Mouse (Mus musculus): ENCODE data around the gene Prss2. TPM values are rescaled to one million over a fixed set of nuclear protein-coding genes. Genes with fewer than 3 reads are reported as not detected.
"Not testable (repeated sequence)": the region's sequence is repeated elsewhere in the genome, so short reads cannot be mapped to it uniquely, and the experiment has no call there.

The Prss2 gene
- polyA plus RNA-seq, 1 experiment from 2014 or later: not detected

GRCm38 (mm10) chr6:41559331-41559730 is 37.7 kb downstream of the Prss2 start:
- WGBS: 44% methylated on average over 3 of the region's 3 CpGs
- H3K4me1 ChIP-seq: no peaks in the 10 kb centered on the region

GRCm38 (mm10) chr6:41560273-41560672 is 38.7 kb downstream of the Prss2 start:
- H3K9ac ChIP-seq: no peak overlapping the region
- H3K27me3 ChIP-seq: no peaks in the 10 kb centered on the region
- H3K27ac ChIP-seq: no peak overlapping the region
- H3K36me3 ChIP-seq: no peaks in the 10 kb centered on the region
- ATAC-seq (ENCODE audit: low FRiP score, low read depth): no peak
- WGBS: 85% methylated on average over 2 of the region's 2 CpGs
- no peaks in the 10 kb centered on the region for H3K9me3 ChIP-seq
- H3K4me3 ChIP-seq: no peak overlapping the region
- no peak overlapping the region for H3K4me2 ChIP-seq (replicated peaks)
- no peaks in the 10 kb centered on the region for H3K4me1 ChIP-seq

More at GRCm38 (mm10) chr6:41559331-41559730, 37.7 kb downstream of the Prss2 start:
- no peaks in the 10 kb centered on the region for H3K9me3 ChIP-seq
- H3K27ac ChIP-seq: no peak overlapping the region
- no peak for ATAC-seq (ENCODE audit: low FRiP score, low read depth)
- H3K27me3 ChIP-seq: no peaks in the 10 kb centered on the region
- no peak overlapping the region for H3K9ac ChIP-seq
- no peaks in the 10 kb centered on the region for H3K36me3 ChIP-seq
- H3K4me2 ChIP-seq (replicated peaks): no peak overlapping the region
- H3K4me3 ChIP-seq: no peak overlapping the region

- Histone ChIP-seq H3K9ac (no peak overlapping the region), H3K27me3 (no peaks in the 10 kb centered on the region), H3K4me3 (peak overlapping the region; percentile 28), H3K4me1 (no peaks in the 10 kb centered on the region), H3K27ac (no peak overlapping the region), H3K9me3 (no peaks in the 10 kb centered on the region), H3K4me2 (replicated peaks) (peak overlapping the region; percentile 23; the same call in 1 of the 2 replicates), H3K36me3 (no peaks in the 10 kb centered on the region)
- 85% methylated on average over 4 of the region's 4 CpGs for WGBS
- ATAC-seq (ENCODE audit: low FRiP score, low read depth): no peak
Observed at GRCm38 (mm10) chr6:41562598-41562997, 41.0 kb downstream of the Prss2 start.

GRCm38 (mm10) chr6:41563104-41563951 is 41.7 kb downstream of the Prss2 start:
- peak overlapping the region; percentile 28; the same call in 1 of the 2 replicates for H3K4me3 ChIP-seq
- H3K4me1 ChIP-seq; H3K27me3 ChIP-seq; H3K9me3 ChIP-seq; H3K27ac ChIP-seq; H3K36me3 ChIP-seq; H3K9ac ChIP-seq; ATAC-seq (ENCODE audit: low FRiP score, low read depth): not testable (repeated sequence)
- WGBS: 62% methylated on average over 6 of the region's 23 CpGs
- 0 out of 2 replicates have a peak overlapping the region, but pooled peaks have one; percentile 14 for H3K4me2 ChIP-seq (replicated peaks)

GRCm38 (mm10) chr6:41565261-41565660 is 43.7 kb downstream of the Prss2 start:
- no peak overlapping the region for H3K4me3 ChIP-seq

GRCm38 (mm10) chr6:41566965-41567364 is 45.4 kb downstream of the Prss2 start:
- 83% methylated on average over 4 of the region's 4 CpGs for WGBS
- Histone ChIP-seq H3K27me3 (no peaks in the 10 kb centered on the region), H3K36me3 (no peaks in the 10 kb centered on the region)

More at GRCm38 (mm10) chr6:41565261-41565660, 43.7 kb downstream of the Prss2 start:
- Histone ChIP-seq H3K4me2 (replicated peaks) (no peak overlapping the region), H3K27ac (no peak overlapping the region), H3K9ac (no peak overlapping the region), H3K4me1 (no peaks in the 10 kb centered on the region), H3K9me3 (no peaks in the 10 kb centered on the region), H3K27me3 (no peaks in the 10 kb centered on the region), H3K36me3 (no peaks in the 10 kb centered on the region)
- ATAC-seq (ENCODE audit: low FRiP score, low read depth): no peak
- WGBS: 71% methylated on average over 1 of the region's 1 CpGs

GRCm38 (mm10) chr6:41569078-41569477 is 47.5 kb downstream of the Prss2 start:
- H3K9me3 ChIP-seq: no peaks in the 10 kb centered on the region
- ATAC-seq (ENCODE audit: low FRiP score, low read depth): no peak
- no peak overlapping the region for H3K4me2 ChIP-seq (replicated peaks)
- no peak overlapping the region for H3K27ac ChIP-seq
- WGBS: 81% methylated on average over 3 of the region's 3 CpGs
- no peaks in the 10 kb centered on the region for H3K27me3 ChIP-seq
- no peaks in the 10 kb centered on the region for H3K36me3 ChIP-seq
- H3K9ac ChIP-seq: no peak overlapping the region
- H3K4me1 ChIP-seq: no peaks in the 10 kb centered on the region
- no peak overlapping the region for H3K4me3 ChIP-seq

More at GRCm38 (mm10) chr6:41566965-41567364, 45.4 kb downstream of the Prss2 start:
- H3K9ac ChIP-seq: no peak overlapping the region
- ATAC-seq (ENCODE audit: low FRiP score, low read depth): no peak
- H3K27ac ChIP-seq: no peak overlapping the region
- no peaks in the 10 kb centered on the region for H3K4me1 ChIP-seq
- H3K4me3 ChIP-seq: no peak overlapping the region
- no peak overlapping the region for H3K4me2 ChIP-seq (replicated peaks)
- H3K9me3 ChIP-seq: no peaks in the 10 kb centered on the region

Other genes with a start within 250 kb of the Prss2 start
- gene Try4, start 219.5 kb upstream of the Prss2 start, polyA plus RNA-seq (2015; fragmentation: Nextera tagmentation; extraction: Ambion mirVana): not detected in 2 replicates
- not detected in 2 replicates for gene Try5, start 204.9 kb upstream of the Prss2 start, polyA plus RNA-seq (2015; fragmentation: Nextera tagmentation; extraction: Ambion mirVana)
- gene Try10, start 167.7 kb upstream of the Prss2 start, polyA plus RNA-seq (2015; fragmentation: Nextera tagmentation; extraction: Ambion mirVana): 0.23 TPM in 1 of 2 replicates, not detected in the other
- not detected in 2 replicates for gene Prss3, start 144.1 kb upstream of the Prss2 start, polyA plus RNA-seq (2015; fragmentation: Nextera tagmentation; extraction: Ambion mirVana)
- not detected in 2 replicates for gene Gm5771, start 129.4 kb upstream of the Prss2 start, polyA plus RNA-seq (2015; fragmentation: Nextera tagmentation; extraction: Ambion mirVana)
- gene Gm10334, start 75.6 kb upstream of the Prss2 start, polyA plus RNA-seq (2015; fragmentation: Nextera tagmentation; extraction: Ambion mirVana): not detected in 2 replicates
- gene Prss1, start 62.9 kb upstream of the Prss2 start, polyA plus RNA-seq (2015; fragmentation: Nextera tagmentation; extraction: Ambion mirVana): 0.19 TPM in 1 of 2 replicates, not detected in the other
- gene Ephb6, start 83.7 kb downstream of the Prss2 start, polyA plus RNA-seq (2015; fragmentation: Nextera tagmentation; extraction: Ambion mirVana): 20.6 and 21.3 TPM in 2 replicates
- gene Trpv6, start 114.6 kb downstream of the Prss2 start, polyA plus RNA-seq (2015; fragmentation: Nextera tagmentation; extraction: Ambion mirVana): 0.54 and 0.66 TPM in 2 replicates
- not detected in 2 replicates for gene Trpv5, start 159.0 kb downstream of the Prss2 start, polyA plus RNA-seq (2015; fragmentation: Nextera tagmentation; extraction: Ambion mirVana)
- not detected in 2 replicates for gene Llcfc1, start 162.6 kb downstream of the Prss2 start, polyA plus RNA-seq (2015; fragmentation: Nextera tagmentation; extraction: Ambion mirVana)
- 2.1 and 3.5 TPM in 2 replicates for gene Kel, start 182.6 kb downstream of the Prss2 start, polyA plus RNA-seq (2015; fragmentation: Nextera tagmentation; extraction: Ambion mirVana)

Measured in limb, embryonic 13.5 days (tissue).